Mouse (Mus musculus) frontal cortex, postnatal 25 days (tissue): Measurements from ENCODE around the gene Fubp1.

Experiments used
- DNase-seq, 2 experiments: peaks; one replicate each; pipeline ENCODE4 v3.0.0; 2022; ENCODE audit warnings: low spot score in 2 of 2

The Fubp1 gene

DNA sequence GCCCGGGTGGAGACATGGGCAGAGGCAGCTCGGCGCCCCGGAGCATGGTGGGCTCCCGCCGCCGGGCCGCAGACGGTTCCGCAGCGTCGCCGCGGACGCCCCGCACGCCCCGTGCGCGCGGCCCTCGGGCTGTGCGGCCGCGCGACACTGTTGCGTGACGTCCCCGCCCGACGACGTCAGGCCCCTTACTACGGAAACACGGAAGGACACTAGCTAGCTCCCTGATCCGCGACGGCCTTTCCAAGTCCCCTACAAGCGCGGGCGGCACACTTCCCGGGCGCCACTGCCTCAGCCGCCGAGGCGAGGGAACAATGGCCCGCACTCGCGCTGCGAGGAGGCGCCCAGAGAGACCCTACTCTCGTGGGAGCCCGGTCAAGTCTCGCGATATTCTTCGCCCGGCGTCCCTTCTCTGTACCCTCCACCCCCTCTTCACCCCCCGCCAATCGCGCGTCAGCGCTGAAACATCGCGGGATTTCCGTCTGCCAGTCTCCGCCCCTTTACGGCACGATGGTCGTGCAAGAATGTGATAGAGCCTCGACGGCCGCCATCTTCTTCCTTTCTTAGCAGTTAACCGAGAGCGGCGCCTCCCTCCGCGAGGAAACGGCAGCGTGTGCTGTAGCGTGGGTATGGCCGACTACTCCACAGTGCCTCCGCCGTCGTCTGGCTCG, at the start of gene Fubp1, which contains the start of gene Dnajb4:
Gene Fubp1, plus strand, starts transcription at position 456 of the 668 bp plus-strand sequence.
Gene Dnajb4, minus strand, starts transcription at position 336 of the 668 bp plus-strand sequence.
- DNase-seq: peak; percentile 97 to 99

GRCm38 (mm10) chr3:152160607-152161006, 49.6 kb upstream of the Fubp1 start:
- DNase-seq: no peak

- DNase-seq: no peak
Measured at GRCm38 (mm10) chr3:152163320-152163719, 46.9 kb upstream of the Fubp1 start.

DNA sequence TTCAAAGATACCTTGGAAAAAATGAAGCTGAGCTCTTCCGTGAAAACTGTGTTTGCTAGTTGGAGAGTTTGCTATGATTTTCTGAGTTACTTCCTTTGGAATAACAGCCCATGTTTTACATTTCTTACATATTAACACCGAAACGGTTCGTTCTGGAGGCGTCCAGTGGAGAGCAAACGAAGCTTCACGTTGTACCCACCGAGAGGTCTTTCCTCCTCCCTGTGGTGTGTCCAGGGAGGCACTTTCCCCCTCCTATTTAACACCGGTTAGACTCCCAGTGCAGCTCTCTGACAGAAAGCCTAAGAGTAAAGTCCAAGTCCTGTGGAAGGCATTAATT, 45.2 kb upstream of the Fubp1 start:
- DNase-seq: no peak

DNA sequence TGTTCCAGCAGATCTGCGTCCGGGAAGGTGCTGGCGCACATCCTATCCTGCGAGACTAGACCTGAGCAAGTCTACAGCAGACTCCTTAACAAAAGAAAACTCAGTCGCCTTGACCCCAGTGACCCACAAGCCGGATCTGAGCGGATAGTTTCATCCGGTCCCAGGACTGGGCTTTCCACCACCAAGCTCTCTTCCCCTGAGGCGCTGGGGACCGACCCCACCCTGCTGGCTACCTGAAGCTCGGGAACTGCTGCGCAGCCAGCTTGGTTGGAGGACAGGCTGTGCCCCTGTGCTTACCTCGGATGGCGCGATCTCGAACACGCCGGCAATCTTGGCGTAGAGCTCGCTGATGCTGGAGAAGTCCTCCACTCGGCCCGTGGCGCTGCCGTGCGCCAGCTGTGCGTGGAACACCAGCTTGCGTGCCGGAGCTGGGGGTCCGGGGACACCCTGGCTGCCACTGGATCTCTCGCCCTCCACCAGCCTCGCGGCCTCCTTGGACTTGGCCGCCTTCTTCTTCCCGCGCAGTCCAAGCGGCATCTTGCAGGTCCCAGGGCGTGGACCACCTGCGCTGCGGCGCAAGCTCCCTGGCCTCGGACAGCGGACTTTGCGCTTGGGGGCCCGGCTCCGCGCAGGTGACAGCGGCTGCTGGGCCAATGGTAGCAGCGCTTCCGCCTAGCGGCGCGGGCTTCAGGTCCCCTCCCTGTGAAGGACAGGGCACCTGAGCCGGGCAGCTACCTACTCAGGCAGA, 44.7 kb upstream of the Fubp1 start:
- no peak for DNase-seq

DNA sequence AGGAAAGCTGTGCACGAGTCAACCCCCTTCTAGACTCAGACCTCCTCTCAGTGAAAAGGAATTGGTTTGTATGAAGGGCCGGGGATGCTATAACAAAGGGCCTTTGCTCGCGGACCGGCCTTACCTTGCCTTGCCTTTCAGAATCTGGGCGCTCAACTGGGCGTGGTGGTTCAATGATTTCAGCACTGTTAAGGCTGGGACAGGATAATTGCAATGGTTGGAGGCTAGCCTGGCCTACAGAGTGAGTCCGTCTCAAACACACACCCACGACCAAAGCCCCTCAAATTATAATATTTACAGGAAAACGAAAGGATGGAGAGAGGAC, 44.2 kb upstream of the Fubp1 start, which contains the start of gene Gipc2:
Gene Gipc2, minus strand, starts transcription at position 132 of the 325 bp plus-strand sequence.
- DNase-seq: no peak

GRCm38 (mm10) chr3:152166699-152167451, 43.3 kb upstream of the Fubp1 start:
- DNase-seq: no peak

DNA sequence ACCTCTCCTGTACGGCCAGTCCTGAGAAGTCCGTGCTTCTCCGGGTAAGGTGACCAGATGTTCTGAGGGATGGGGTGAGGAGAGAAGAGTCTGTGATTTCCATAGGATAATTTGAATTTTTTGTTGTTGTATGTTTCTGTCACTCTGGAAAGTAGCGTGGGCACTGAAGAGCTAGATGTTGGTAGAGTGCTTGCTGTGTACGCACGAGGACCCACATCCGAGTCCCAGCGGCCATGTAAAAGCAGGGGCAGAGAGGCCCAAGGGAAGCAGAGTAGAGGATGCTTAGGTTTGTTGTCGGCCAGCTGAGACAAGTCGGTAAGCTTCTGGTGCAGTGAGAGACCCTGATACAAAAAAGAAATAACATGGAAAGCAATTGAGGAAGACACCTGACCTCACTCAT, 42.2 kb upstream of the Fubp1 start:
- DNase-seq: no peak

DNA sequence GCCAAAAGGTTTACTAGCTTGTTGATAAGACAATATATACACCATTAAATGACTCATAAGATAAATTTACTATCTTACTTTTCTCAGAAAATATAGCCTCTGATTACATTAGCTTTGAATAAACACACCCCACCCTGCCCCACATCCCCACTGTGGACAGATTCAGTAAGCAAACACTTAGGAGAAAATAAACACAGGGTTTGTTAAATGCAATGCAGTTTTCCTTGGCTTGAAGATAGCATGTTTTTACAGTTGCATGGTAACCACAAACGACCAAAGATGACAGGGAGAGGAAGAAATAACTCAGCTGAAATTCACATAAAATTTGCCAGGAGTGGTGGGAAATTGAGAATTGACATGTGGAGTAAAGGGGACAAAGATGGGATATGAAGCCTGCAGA, 39.8 kb upstream of the Fubp1 start:
- DNase-seq: no peak

DNA sequence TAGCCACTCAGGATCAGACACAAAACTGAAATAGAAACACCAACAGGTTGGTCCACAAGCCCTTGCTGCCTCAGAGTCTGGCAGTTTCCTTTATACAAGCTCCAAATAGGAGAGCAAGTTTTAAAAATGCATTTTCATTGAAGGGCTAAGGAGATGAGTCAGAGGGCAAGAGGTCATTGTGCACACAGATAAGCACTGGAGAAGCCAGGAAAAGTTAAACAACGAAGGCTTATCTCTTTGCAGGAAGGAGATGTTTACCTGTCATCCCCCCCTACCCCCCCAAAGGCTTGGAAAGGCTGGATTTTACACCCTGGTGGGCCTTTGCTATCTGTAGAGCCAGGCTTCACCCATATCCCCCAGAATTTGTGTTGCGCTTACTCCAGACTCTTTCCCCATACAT, 39.0 kb upstream of the Fubp1 start:
- no peak for DNase-seq

- no peak for DNase-seq
Measured at GRCm38 (mm10) chr3:152171862-152172261, 38.4 kb upstream of the Fubp1 start.

DNA sequence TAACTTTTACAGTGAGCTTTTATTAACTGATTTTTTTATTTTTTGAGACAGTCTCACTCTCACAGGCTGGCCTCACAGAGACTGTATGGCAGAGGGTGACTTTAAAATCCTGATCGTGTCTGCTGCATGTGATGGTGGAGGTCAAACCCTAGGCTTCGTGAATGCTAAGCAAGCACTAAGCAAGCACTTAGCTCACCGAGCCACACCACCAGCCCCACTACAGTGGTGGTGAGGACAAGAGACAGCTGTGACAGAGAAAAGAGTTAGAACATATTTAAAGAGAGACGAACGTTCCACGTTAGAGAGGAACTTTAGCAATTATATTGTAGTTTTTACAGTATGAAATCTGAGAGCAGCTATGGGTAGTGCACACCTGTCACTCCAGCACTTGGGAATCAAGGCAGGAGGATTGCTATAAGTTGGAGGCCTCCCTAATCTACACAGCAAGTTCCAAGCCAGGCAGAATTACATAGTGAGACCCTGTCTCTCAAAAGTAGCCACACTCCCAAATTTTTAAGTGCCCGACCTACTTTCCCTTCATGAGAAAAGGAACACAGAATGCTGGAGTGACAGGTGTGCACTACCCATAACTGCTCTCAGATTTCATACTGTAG, 37.8 kb upstream of the Fubp1 start:
- DNase-seq: no peak

- no peak for DNase-seq
Measured at GRCm38 (mm10) chr3:152178816-152179215, 31.4 kb upstream of the Fubp1 start.

DNA sequence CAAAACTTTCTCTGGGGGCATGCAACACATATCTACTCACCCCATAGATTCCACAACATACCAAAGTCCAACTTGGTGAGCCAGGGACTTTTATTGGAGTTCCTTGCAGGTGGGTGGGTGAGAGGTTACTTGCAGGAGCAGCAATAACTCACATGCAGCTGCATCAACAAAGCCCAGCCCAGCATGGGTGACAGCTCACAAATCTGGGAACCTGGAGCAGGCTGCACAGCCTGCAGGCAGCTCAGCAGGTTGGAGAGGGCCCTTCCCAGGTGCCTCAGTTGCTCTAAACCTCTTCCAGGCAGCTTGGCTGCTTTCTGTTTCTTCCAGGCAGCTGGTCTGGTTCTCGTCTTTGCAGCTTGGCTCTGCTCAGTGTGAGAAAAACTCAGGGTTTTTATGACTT, 30.9 kb upstream of the Fubp1 start:
- DNase-seq: no peak

DNA sequence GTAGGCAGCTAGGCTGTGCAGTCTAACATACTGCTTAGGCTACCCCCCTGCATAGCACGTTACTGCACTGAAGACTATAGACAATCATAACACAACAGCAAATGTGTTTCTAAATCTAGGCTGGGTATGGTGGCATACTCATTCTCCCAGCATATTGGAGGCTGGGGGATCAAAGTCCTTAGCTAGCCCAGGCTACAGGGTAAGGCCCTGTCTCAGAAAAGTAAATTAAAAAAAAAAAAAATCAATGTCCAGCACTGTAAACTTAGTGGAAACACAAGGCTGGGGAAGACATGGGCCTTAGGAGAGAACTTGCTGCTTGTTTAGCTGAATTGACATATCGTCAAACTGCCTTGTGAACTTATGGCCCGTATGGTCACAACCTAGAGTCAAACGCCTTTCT, 29.6 kb upstream of the Fubp1 start:
- no peak for DNase-seq

GRCm38 (mm10) chr3:152183522-152183921, 26.7 kb upstream of the Fubp1 start:
- DNase-seq: no peak

DNA sequence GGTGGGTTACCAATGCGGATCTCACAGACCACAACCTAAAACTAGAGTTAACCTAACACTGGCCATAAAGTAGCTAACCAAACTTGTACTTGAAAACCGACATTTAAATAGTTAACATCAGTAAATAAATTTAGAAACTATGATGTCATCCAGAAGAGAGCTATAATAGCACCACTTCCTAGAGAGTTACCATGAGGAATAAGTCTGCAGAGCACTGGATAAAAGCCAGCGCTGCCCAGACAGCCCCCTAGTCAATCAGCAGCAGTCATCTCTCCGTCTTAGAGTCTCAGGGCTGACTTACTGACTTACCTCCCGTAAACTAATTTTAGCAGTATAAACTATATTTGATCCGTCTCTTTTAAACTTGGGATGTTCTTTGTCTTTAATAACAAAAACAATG, 24.1 kb upstream of the Fubp1 start:
- no peak for DNase-seq

DNA sequence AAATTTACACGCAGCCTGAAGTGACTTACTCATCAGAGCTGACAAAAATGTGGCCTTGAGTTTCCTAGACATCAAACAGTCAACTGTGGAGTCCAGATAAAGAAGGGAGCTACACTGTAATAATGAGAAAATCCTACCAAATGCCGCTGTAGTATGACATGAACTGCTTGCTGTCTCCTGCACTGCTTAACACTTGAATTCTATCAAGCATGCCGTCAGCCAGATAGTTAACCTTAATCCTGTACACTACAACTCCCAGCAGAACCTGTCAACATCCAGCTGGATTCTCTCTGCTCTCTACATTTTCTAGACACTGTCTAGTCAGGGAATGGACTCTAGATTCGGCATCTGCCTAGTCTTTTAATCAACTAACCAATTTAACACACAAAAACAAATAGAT, 20.9 kb upstream of the Fubp1 start:
- DNase-seq: no peak

DNA sequence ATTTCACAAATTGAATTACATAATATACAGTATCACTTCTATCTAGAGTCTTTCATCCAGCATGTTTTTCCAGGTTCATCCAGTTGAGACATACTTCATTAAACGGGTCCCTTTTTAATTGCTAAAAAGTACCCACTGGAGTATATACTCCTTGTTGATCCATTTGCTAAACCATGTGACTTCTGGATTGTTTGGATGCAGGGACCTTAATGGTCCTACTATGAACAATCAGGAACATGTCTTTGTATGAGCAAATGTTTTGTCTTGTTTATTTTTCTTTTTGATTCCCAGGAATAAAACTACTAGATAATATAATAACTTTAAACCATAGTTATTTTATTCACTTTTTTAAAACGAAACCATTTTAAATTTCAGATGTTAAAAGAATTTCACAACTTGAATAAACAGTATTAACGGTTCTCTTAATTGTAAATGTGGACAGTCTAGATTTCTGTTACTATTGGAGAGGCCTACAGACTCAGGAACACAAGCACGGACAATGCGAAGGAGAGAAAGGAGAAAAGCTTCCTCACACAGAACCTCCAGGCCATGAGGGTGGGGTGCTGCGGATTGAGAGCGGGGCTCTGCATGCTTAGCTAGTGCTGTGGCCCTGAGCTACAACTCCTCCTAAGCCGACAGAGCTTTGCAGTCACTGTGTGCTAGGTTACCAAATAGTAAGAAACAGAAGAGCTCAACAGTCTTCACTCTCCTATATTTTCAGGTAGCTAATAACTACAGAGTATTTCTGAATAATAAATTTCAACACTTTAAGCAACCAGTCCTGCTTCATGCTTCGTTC, 19.3 kb upstream of the Fubp1 start:
- DNase-seq: no peak

DNA sequence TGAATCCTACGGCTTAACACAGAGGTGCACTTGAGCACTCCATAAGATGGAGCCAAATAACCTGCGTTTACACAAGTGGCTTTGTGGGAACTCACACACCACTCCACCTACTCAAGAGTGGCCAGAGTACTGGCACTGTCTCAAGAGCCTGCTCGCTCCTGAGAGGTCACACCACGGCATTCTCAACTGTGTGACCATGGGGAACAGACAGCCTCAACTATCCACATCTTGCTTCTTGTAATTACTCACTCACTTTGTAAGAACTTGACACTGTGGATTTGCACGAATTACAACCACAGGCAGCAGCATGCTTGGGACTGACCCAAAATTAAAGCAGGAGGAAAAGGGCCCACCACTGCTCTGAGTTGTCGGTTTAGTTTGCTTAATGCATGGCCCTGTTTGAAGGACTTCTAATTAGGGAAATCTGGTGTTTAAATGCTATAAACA, 18.4 kb upstream of the Fubp1 start:
- DNase-seq: no peak

DNA sequence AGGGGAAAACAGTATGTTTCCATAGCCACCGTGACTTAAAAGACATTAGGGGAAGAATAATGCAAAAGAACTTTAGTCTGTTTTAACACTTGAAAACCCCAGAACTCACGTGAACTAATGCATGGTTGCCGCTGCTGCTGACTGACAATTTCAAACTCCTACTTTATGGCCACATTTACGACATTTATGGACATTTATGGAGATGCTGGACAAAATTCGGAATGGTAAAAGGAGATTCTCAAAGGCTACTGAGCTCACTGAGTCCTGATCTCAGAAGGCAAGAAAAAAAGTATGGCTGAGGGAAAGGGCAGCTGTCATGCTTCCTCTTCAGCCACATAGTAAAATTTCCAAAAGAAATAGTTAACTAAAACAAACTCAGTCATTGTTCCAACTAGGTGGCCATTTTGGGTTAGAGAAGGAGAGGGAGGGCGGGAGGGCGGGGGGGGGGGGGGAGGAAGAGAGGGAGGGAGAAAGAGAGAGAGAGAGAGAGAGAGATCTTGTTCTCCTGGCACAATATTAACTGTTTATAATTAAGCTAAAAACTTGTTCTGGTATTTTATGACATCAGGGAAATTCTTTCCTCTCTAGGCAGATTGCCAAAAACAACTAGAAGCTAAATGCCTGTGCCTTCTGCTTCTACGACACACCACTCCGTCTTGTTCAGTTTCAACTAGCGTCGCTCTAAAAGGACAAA, 17.8 kb upstream of the Fubp1 start:
- DNase-seq: no peak
